21 mouse cellular contexts compared by ENCODE assay signal in the genomic region with DNA sequence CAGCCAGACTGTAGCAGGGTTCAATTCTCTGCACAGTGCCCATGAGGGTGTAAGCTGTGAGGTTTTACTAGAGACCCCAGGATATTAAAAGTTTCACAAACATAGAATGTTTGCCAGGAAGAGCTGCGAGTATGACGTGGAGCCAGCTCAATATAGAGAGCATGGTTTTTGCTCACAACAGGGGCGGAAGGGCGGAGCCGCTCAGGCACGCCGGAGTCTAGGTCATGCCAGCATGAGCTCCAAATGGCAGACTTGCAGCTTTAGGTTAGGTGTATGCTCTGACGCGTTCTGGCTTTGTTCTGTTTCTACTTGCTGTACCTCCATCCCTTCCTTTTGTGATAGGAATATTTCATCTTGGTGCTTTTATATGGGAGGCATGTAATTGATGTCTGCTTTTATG. TPM values are rescaled to one million over a fixed set of nuclear protein-coding genes. Genes with fewer than 3 reads are reported as not detected.
DNase-seq lines count a peak whose midpoint lies in the region; ATAC-seq and TF ChIP-seq lines count a peak whose summit lies in the region.
"Had no signal": no experiment of that assay in that cellular context is flagged by ENCODE, and none has a peak within 500 bp of the region (broad histone marks: within the 10 kb centered on the region; RNA-seq: fewer than 3 reads in every experiment).

No protein-coding gene starts in this region.

- no peaks in the 10 kb centered on the region for H3K9me3 ChIP-seq in midbrain, embryonic 11.5 days (ENCODE audit: control insufficient read depth, low read length)
- no peaks in the 10 kb centered on the region for H3K9me3 ChIP-seq in midbrain, embryonic 13.5 days
- no peaks in the 10 kb centered on the region for H3K9me3 ChIP-seq in G1E (replicated peaks)
- H3K9me3 ChIP-seq in liver, embryonic 11.5 days (ENCODE audit: control insufficient read depth, low read length): no peaks in the 10 kb centered on the region
- no peaks in the 10 kb centered on the region for H3K9me3 ChIP-seq in forebrain, embryonic 16.5 days (ENCODE audit: control insufficient read depth, low read length)
- H3K9me3 ChIP-seq: embryonic facial prominence, embryonic 13.5 days; heart, embryonic 13.5 days; intestine, embryonic 15.5 days; neural tube, embryonic 13.5 days; stomach, embryonic 15.5 days had no signal

- WGBS in midbrain, embryonic 11.5 days: 79% methylated on average over 9 of the region's 9 CpGs
- 74% methylated on average over 9 of the region's 9 CpGs for WGBS in midbrain, embryonic 13.5 days
- 75% methylated on average over 9 of the region's 9 CpGs for WGBS in liver, embryonic 11.5 days
- 70% methylated on average over 9 of the region's 9 CpGs for WGBS in forebrain, embryonic 16.5 days

- no peak overlapping the region for H3K4me2 ChIP-seq in midbrain, embryonic 11.5 days
- H3K4me2 ChIP-seq in midbrain, embryonic 13.5 days (replicated peaks): no peak overlapping the region
- H3K4me2 ChIP-seq in liver, embryonic 11.5 days: no peak overlapping the region
- H3K4me2 ChIP-seq in forebrain, embryonic 16.5 days (ENCODE audit: low read length): no peak overlapping the region
- H3K4me2 ChIP-seq: embryonic facial prominence, embryonic 13.5 days; heart, embryonic 13.5 days; hindbrain, embryonic 14.5 days; intestine, embryonic 15.5 days; neural tube, embryonic 13.5 days; stomach, embryonic 15.5 days had no signal

- H3K27me3 ChIP-seq in midbrain, embryonic 11.5 days (ENCODE audit: control insufficient read depth, insufficient read depth, low read length): no peaks in the 10 kb centered on the region
- no peaks in the 10 kb centered on the region for H3K27me3 ChIP-seq in midbrain, embryonic 13.5 days
- H3K27me3 ChIP-seq in G1E (ENCODE audit: insufficient read depth, low read length): no peaks in the 10 kb centered on the region
- no peaks in the 10 kb centered on the region for H3K27me3 ChIP-seq in liver, embryonic 11.5 days (replicated peaks; ENCODE audit: control insufficient read depth, insufficient read depth, low read length)
- H3K27me3 ChIP-seq in forebrain, embryonic 16.5 days (replicated peaks; ENCODE audit: control insufficient read depth, insufficient read depth, low read length): no peaks in the 10 kb centered on the region
- H3K27me3 ChIP-seq: embryonic facial prominence, embryonic 13.5 days; heart, embryonic 13.5 days; intestine, embryonic 15.5 days; neural tube, embryonic 13.5 days; stomach, embryonic 15.5 days had no signal

- H3K9ac ChIP-seq in midbrain, embryonic 11.5 days (ENCODE audit: low read length): no peak overlapping the region
- no peak overlapping the region for H3K9ac ChIP-seq in midbrain, embryonic 13.5 days (replicated peaks)
- no peak overlapping the region for H3K9ac ChIP-seq in liver, embryonic 11.5 days (ENCODE audit: low read depth, low read length)
- no peak overlapping the region for H3K9ac ChIP-seq in forebrain, embryonic 16.5 days (replicated peaks; ENCODE audit: low read depth, low read length)
- H3K9ac ChIP-seq: embryonic facial prominence, embryonic 13.5 days; forebrain, postnatal 0 days; heart, embryonic 13.5 days; hindbrain, embryonic 14.5 days; intestine, embryonic 15.5 days; neural tube, embryonic 13.5 days; stomach, embryonic 15.5 days had no signal

- DNase-seq in midbrain, embryonic 11.5 days (ENCODE audit: low spot score, missing footprints): peak; percentile 31
- no peak for DNase-seq in G1E (ENCODE audit: low spot score)
- DNase-seq in liver, embryonic 11.5 days (ENCODE audit: low spot score): no peak
- DNase-seq in yolk sac, embryonic 10.5 days (ENCODE audit: low spot score): no peak
- DNase-seq: adrenal gland, postnatal 14 days; cerebellum, adult 11 months; cerebellum, postnatal 14 days; forebrain, postnatal 0 days; lung, postnatal 4 days; midbrain, embryonic 14.5 days; thymus, adult 2 months had no signal

- no peak for ATAC-seq in midbrain, embryonic 11.5 days (ENCODE audit: low FRiP score)
- ATAC-seq in midbrain, embryonic 13.5 days: no peak
- peak; percentile 62 for ATAC-seq in G1E (ENCODE audit: extremely low read depth, insufficient number of reproducible peaks, low FRiP score, poor library complexity, severe bottlenecking)
- ATAC-seq in liver, embryonic 11.5 days (replicated peaks; ENCODE audit: low FRiP score): peak; percentile 65
- peak; percentile 27 for ATAC-seq in megakaryocyte progenitor cell, adult 5-6 weeks (replicated peaks; ENCODE audit: poor library complexity)
- no peak for ATAC-seq in granulocyte monocyte progenitor cell, adult 5-6 weeks (replicated peaks; ENCODE audit: poor library complexity, severe bottlenecking)
- ATAC-seq in forebrain, embryonic 16.5 days: no peak
- ATAC-seq: forebrain, postnatal 0 days; intestine, embryonic 15.5 days had no signal

- H3K4me1 ChIP-seq in midbrain, embryonic 11.5 days (ENCODE audit: control insufficient read depth, insufficient read depth, low read length): no peaks in the 10 kb centered on the region
- H3K4me1 ChIP-seq in midbrain, embryonic 13.5 days (replicated peaks): peaks cover 14% of the 10 kb centered on the region
- H3K4me1 ChIP-seq in G1E (ENCODE audit: insufficient read depth, low read depth, low read length): peaks cover 35% of the 10 kb centered on the region
- peaks cover 4% of the 10 kb centered on the region for H3K4me1 ChIP-seq in liver, embryonic 11.5 days (replicated peaks; ENCODE audit: control insufficient read depth, insufficient read depth, low read length)
- H3K4me1 ChIP-seq in forebrain, embryonic 16.5 days (replicated peaks; ENCODE audit: control insufficient read depth, insufficient read depth, low read length): 0 out of 2 replicates have a peak, but pooled peaks cover 5% of the 10 kb centered on the region
- H3K4me1 ChIP-seq: intestine, embryonic 15.5 days; neural tube, embryonic 13.5 days; stomach, embryonic 15.5 days had no signal

- no peaks in the 10 kb centered on the region for H3K36me3 ChIP-seq in midbrain, embryonic 11.5 days (ENCODE audit: control insufficient read depth, insufficient read depth, low read length)
- no peaks in the 10 kb centered on the region for H3K36me3 ChIP-seq in midbrain, embryonic 13.5 days
- no peaks in the 10 kb centered on the region for H3K36me3 ChIP-seq in G1E (replicated peaks)
- H3K36me3 ChIP-seq in liver, embryonic 11.5 days (ENCODE audit: control insufficient read depth, insufficient read depth, low read length): no peaks in the 10 kb centered on the region
- H3K36me3 ChIP-seq in forebrain, embryonic 16.5 days (ENCODE audit: control insufficient read depth, insufficient read depth): no peaks in the 10 kb centered on the region
- H3K36me3 ChIP-seq: embryonic facial prominence, embryonic 13.5 days; heart, embryonic 13.5 days; intestine, embryonic 15.5 days; neural tube, embryonic 13.5 days; stomach, embryonic 15.5 days had no signal

- no peak overlapping the region for H3K4me3 ChIP-seq in midbrain, embryonic 11.5 days (ENCODE audit: low read depth, low read length)
- no peak overlapping the region for H3K4me3 ChIP-seq in midbrain, embryonic 13.5 days (replicated peaks)
- H3K4me3 ChIP-seq in G1E (ENCODE audit: low read depth, low read length): peak overlapping the region; percentile 42; the same call in 1 of the 2 replicates
- H3K4me3 ChIP-seq in liver, embryonic 11.5 days (ENCODE audit: low read depth, low read length): no peak overlapping the region
- H3K4me3 ChIP-seq in forebrain, embryonic 16.5 days (replicated peaks; ENCODE audit: low read length): no peak overlapping the region
- H3K4me3 ChIP-seq: embryonic facial prominence, embryonic 13.5 days; heart, embryonic 13.5 days; intestine, embryonic 15.5 days; neural tube, embryonic 13.5 days; stomach, embryonic 15.5 days had no signal

- TF ChIP-seq CTCF in G1E (IDR thresholded peaks at IDR 0.05; ENCODE audit: low read depth, low read length): no peak

- no peak overlapping the region for H3K27ac ChIP-seq in midbrain, embryonic 11.5 days (ENCODE audit: low read depth, low read length)
- H3K27ac ChIP-seq in midbrain, embryonic 13.5 days: no peak overlapping the region
- H3K27ac ChIP-seq in liver, embryonic 11.5 days (ENCODE audit: low read depth, low read length): no peak overlapping the region
- no peak overlapping the region for H3K27ac ChIP-seq in forebrain, embryonic 16.5 days (ENCODE audit: low read length)
- H3K27ac ChIP-seq: embryonic facial prominence, embryonic 13.5 days; heart, embryonic 13.5 days; hindbrain, embryonic 14.5 days; intestine, embryonic 15.5 days; neural tube, embryonic 13.5 days; stomach, embryonic 15.5 days had no signal

RNA-seq across cellular contexts. Expression of a gene that starts 19.0 kb away (rescaled TPM):
- polyA plus RNA-seq in midbrain, embryonic 11.5 days (2014; fragmentation: Nextera tagmentation; extraction: Ambion mirVana): 31.9 and 33.4 TPM in 2 replicates
- 36.4 and 38.5 TPM in 2 replicates for polyA plus RNA-seq in midbrain, embryonic 13.5 days (2015; fragmentation: Nextera tagmentation; extraction: Ambion mirVana)
- total RNA-seq in G1E (2014; fragmentation: Nextera tagmentation) (156 and 177 TPM in 2 replicates), G1E (2017) (75.0 and 81.3 TPM in 2 replicates)
- polyA plus RNA-seq in G1E (2012): 13.5 and 14.8 TPM in 2 replicates
- 60.5 and 73.8 TPM in 2 replicates for polyA plus RNA-seq in liver, embryonic 11.5 days (2014; fragmentation: Nextera tagmentation; extraction: Ambion mirVana)
- total RNA-seq in megakaryocyte progenitor cell, adult 5-6 weeks (2015): 47.8 and 66.9 TPM in 2 replicates
- total RNA-seq in megakaryocyte progenitor cell, adult 5-6 weeks (2017): 32.0 and 37.8 TPM in 2 replicates
- 33.8 and 39.3 TPM in 2 replicates for total RNA-seq in granulocyte monocyte progenitor cell, adult 5-6 weeks (2014; fragmentation: Nextera tagmentation)
- total RNA-seq in granulocyte monocyte progenitor cell, adult 5-6 weeks (2017): 23.3 and 26.2 TPM in 2 replicates
- polyA plus RNA-seq in forebrain, embryonic 16.5 days (2015; fragmentation: Nextera tagmentation; extraction: Ambion mirVana): 41.5 and 43.7 TPM in 2 replicates

Comparison
In these comparisons a context has a peak if more than half of its experiments do, and no peak if none do; other contexts are left out.
1. ATAC-seq: peak in G1E (single experiment), liver, embryonic 11.5 days (single experiment) and megakaryocyte progenitor cell, adult 5-6 weeks (single experiment); none in midbrain, embryonic 11.5 days (single experiment), midbrain, embryonic 13.5 days (single experiment), granulocyte monocyte progenitor cell, adult 5-6 weeks (single experiment) and forebrain, embryonic 16.5 days (single experiment).